Mouse (Mus musculus) urinary bladder, postnatal 10 days (tissue): ENCODE measurements around the gene Hnrnpa3.
A peak's percentile ranks its signal among the peaks of the same experiment; 100 is the strongest.
"Not testable (repeated sequence)": the region's sequence is repeated elsewhere in the genome, so short reads cannot be mapped to it uniquely, and the experiment has no call there.

Experiments
- DNase-seq: peaks from one replicate; pipeline ENCODE4 v3.0.0; 2022; ENCODE audit warnings: low spot score

Hnrnpa3 gene

GRCm38 (mm10) chr2:75681439-75681838, 22.4 kb downstream of the Hnrnpa3 start:
- DNase-seq = no peak

GRCm38 (mm10) chr2:75682978-75683709, 24.1 kb downstream of the Hnrnpa3 start:
- no peak for DNase-seq

- no peak for DNase-seq
Measured at GRCm38 (mm10) chr2:75684526-75684925, 25.5 kb downstream of the Hnrnpa3 start.

GRCm38 (mm10) chr2:75685458-75685861, 26.4 kb downstream of the Hnrnpa3 start:
- no peak for DNase-seq

GRCm38 (mm10) chr2:75687040-75687749, 28.1 kb downstream of the Hnrnpa3 start:
- DNase-seq = no peak

- no peak for DNase-seq
Measured at GRCm38 (mm10) chr2:75688901-75689300, 29.8 kb downstream of the Hnrnpa3 start.

- DNase-seq = no peak
Measured at GRCm38 (mm10) chr2:75689482-75690158, 30.6 kb downstream of the Hnrnpa3 start.

- DNase-seq = no peak
Measured at GRCm38 (mm10) chr2:75690656-75691055, 31.6 kb downstream of the Hnrnpa3 start.

- no peak for DNase-seq
Measured at GRCm38 (mm10) chr2:75691316-75691715, 32.3 kb downstream of the Hnrnpa3 start.

- no peak for DNase-seq
Measured at GRCm38 (mm10) chr2:75692369-75692768, 33.3 kb downstream of the Hnrnpa3 start.

- not testable (repeated sequence) for DNase-seq
Measured at GRCm38 (mm10) chr2:75694926-75695325, 35.9 kb downstream of the Hnrnpa3 start.

GRCm38 (mm10) chr2:75695676-75696350, 36.8 kb downstream of the Hnrnpa3 start:
- no peak for DNase-seq

- no peak for DNase-seq
Measured at GRCm38 (mm10) chr2:75696371-75696770, 37.3 kb downstream of the Hnrnpa3 start.

GRCm38 (mm10) chr2:75697222-75697621, 38.2 kb downstream of the Hnrnpa3 start:
- no peak for DNase-seq

GRCm38 (mm10) chr2:75698007-75698406, 38.9 kb downstream of the Hnrnpa3 start:
- no peak for DNase-seq

- no peak for DNase-seq
Measured at GRCm38 (mm10) chr2:75698874-75699273, 39.8 kb downstream of the Hnrnpa3 start.

- no peak for DNase-seq
Measured at GRCm38 (mm10) chr2:75700543-75700942, 41.5 kb downstream of the Hnrnpa3 start.

GRCm38 (mm10) chr2:75701207-75701606, 42.1 kb downstream of the Hnrnpa3 start:
- DNase-seq = no peak

GRCm38 (mm10) chr2:75701822-75702587, 42.9 kb downstream of the Hnrnpa3 start:
- DNase-seq = no peak

GRCm38 (mm10) chr2:75702588-75702976, 43.5 kb downstream of the Hnrnpa3 start:
- DNase-seq = no peak

GRCm38 (mm10) chr2:75703375-75704181, 44.5 kb downstream of the Hnrnpa3 start:
- peak; percentile 68 for DNase-seq
